Mouse (Mus musculus) thymus, adult 2 months (tissue): ENCODE results near the gene Col25a1.

Experiments
- CTCF ChIP-seq: fragments of 200-500 bp; IDR thresholded peaks from 2 replicates; pipeline ENCODE4 v1.5.1; 2012; ENCODE audit warnings: mild to moderate bottlenecking, control low read depth, low read length, moderate library complexity, borderline replicate concordance; ENCODE audit not compliant: control insufficient read depth, poor library complexity, insufficient read depth; ENCODE audit errors: extremely low read depth
- POLR2A ChIP-seq: fragments of 200-500 bp; IDR thresholded peaks from 2 replicates; pipeline ENCODE4 v1.6.1; 2012; ENCODE audit warnings: mild to moderate bottlenecking, low read length, control low read depth, moderate library complexity; ENCODE audit not compliant: control insufficient read depth, poor library complexity, insufficient read depth; ENCODE audit errors: extremely low read depth

- TF ChIP-seq CTCF, result no peak
- TF ChIP-seq POLR2A, result no peak
These were observed 357.5 kb downstream of the Col25a1 start for GRCm38 (mm10) chr3:130488839-130489238.
